Mouse (Mus musculus) neutrophil, adult 5-6 weeks (primary cell): ENCODE data around the gene Ildr2. TPM values are rescaled to one million over a fixed set of nuclear protein-coding genes. Genes with fewer than 3 reads are reported as not detected.

ENCODE experiments used
- ATAC-seq: fragments of 151-379, 151-347 bp; 2 replicates; pipeline ENCODE4 v1.8.0; 2017; ENCODE audit warnings: mild to moderate bottlenecking, moderate TSS enrichment; ENCODE audit not compliant: insufficient number of reproducible peaks, poor library complexity, low FRiP score, severe bottlenecking; ENCODE audit errors: extremely low read depth
- total RNA-seq: library from RNA; stranded (forward); fragments of 200-1000 nt; gene quantifications from 2 replicates; pipeline ENCODE4 v1.2.3, GENCODE M21; 2017

Ildr2 gene
- total RNA-seq, 1 experiment from 2014 or later = not detected

DNA sequence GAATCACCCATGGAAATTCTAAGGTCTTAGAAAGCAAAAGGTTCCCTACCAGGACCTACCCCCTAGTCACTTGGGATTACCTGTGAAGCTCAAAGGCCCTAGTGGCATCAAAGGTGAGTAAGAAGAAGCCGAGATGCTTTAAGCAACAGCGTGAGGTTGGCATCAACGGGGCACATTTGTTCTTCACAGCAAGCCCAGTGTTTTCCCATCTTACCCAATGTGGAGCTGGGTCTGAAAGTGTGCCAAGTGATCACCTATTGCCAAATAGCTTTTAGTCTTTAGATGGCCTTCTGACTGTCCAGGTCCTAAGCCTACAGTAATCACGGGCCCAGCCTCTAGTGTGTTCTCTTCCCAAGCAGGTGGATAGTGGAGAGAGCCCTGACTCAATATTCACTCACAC is 61.8 kb downstream of the Ildr2 start:
- no peak for ATAC-seq

- no peak for ATAC-seq
Measured at GRCm38 (mm10) chr1:166319132-166319698, 65.3 kb downstream of the Ildr2 start.

GRCm38 (mm10) chr1:166326421-166326820 is 72.5 kb downstream of the Ildr2 start:
- ATAC-seq = no peak

GRCm38 (mm10) chr1:166330752-166331151 is 76.8 kb downstream of the Ildr2 start:
- ATAC-seq = no peak

- peak; percentile 89 for ATAC-seq
Measured at GRCm38 (mm10) chr1:166339110-166339509, 85.2 kb downstream of the Ildr2 start.

DNA sequence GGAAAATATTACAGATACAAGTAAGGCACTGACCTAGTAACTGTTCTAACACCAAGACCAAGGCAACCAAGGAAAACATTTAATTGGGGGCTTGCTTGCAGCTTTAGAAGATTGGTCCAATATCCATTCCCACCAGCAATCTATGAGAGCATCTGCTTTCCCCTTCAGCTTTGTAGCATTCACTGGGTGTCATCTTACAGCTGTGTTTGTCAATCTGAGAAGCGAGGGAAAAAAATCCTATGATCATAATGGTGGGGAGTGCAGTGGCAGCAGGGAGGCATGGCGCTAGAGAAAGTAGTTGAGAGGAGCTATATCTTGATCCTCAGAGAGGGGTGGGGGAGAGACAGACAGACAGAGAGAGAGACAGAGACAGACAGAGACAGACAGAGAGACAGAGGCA is 88.1 kb downstream of the Ildr2 start:
- no peak for ATAC-seq

- peak; percentile 59 for ATAC-seq
Measured at GRCm38 (mm10) chr1:166342539-166342938, 88.6 kb downstream of the Ildr2 start.

- ATAC-seq = no peak
Measured at GRCm38 (mm10) chr1:166343586-166343985, 89.6 kb downstream of the Ildr2 start.

DNA sequence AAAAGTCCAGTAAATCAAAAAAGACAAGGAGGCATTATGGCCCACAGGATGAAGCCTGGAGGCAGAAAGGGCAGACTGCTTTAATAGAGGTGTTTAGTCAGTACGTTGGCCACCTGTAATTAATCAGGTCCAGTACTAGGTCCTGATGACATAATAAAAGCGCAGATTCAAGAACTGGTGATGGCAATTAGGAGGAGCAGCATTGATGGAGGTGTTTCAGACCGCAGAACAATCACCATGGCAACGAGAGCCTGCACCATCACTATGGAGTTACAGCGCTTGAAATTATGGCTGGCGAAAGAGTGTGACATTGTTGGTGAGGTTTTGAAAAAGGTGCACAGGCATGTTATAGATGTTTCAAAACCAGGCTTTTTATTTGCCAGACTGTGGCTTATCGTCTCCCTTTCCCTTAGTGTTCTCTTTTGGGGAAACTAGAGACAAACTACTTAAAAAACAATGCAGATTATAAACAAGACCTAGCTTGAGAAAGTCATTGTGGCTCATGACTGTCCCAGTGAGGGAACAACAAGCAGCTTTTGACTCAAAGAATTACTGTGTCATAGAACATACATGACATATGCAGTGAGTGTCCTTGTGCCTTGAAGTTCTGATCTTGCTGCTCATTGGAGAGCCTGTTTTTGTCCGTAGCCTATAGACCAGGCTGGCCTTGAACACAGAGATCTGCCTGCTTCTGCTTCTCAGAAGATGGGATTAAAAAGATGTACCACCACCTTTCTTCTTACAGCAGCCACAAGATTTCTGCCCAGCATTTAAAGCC is 90.5 kb downstream of the Ildr2 start:
- ATAC-seq = no peak

DNA sequence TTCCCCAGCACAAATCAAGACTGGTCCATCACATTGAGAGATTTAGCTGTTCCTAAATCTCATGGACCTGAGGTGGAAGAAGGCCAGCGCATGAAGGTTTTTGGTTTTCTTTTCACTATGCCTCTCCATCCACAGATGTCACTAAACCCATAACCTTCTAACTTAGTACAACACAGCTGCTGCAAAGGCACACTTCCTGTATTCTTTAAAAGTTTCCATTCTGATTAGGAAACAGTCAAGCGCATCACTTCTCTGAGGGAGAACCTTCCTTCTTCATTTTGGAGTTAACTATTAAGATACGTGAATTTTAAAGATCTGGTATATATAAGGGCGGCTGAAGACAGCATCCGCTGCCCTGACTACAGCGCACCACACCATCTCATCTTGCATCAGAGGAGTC is 91.7 kb downstream of the Ildr2 start:
- peak; percentile 67 for ATAC-seq

DNA sequence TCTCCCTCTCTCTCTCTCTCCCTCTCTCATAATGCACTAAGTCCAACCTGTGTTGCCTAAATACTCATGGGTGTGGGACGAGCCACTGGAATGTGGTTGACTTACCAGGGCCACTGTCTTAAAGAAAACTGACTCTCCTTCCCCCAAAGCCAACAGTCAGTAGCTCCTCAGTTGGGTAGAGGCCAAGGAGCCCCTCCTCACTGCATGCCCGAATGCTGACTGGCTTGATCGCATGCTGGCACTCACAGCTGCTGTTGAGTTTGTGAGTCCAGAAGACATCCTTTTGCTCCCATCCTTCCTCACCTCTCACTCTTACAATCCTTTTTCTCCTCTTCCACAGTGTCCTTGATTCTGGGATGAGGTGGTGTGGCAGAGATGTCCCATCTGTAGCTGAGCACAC is 93.0 kb downstream of the Ildr2 start:
- ATAC-seq = no peak

DNA sequence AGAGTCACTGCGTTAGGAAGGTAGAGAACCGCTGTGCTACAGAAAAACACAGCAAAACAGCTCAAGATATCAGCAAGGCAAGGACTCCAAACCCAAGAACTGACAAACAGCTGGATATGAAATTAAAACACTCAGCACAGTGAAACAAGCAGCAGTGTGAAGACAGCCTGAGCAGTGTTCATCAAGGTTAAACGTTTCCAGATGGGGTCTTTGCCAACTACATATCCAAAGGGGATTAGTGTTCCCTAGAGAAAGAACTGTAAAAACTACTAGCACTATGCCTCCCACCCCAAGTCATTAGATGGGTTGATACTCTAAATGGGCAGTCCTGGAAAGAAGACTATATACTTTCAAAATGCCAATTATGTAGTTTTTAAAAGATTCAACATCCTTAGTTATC is 95.4 kb downstream of the Ildr2 start:
- no peak for ATAC-seq

DNA sequence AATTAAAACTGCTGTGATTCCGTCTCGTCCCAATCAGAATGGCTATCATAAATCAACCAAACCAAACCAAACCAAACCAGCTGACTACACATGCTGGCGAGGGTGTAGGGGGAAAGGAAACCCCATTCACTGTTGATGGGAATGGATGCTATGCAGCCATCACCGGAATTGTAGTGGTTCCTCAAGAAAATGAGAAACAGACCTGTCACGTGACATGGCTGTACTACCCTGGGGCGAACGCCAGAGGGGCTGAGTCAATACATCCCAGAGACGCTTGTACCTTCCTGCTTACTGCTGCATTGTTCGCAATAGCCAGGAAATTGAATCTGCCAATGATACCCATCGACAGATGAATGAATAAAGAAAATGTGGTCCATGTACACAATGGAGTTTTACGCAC is 95.8 kb downstream of the Ildr2 start:
- no peak for ATAC-seq

DNA sequence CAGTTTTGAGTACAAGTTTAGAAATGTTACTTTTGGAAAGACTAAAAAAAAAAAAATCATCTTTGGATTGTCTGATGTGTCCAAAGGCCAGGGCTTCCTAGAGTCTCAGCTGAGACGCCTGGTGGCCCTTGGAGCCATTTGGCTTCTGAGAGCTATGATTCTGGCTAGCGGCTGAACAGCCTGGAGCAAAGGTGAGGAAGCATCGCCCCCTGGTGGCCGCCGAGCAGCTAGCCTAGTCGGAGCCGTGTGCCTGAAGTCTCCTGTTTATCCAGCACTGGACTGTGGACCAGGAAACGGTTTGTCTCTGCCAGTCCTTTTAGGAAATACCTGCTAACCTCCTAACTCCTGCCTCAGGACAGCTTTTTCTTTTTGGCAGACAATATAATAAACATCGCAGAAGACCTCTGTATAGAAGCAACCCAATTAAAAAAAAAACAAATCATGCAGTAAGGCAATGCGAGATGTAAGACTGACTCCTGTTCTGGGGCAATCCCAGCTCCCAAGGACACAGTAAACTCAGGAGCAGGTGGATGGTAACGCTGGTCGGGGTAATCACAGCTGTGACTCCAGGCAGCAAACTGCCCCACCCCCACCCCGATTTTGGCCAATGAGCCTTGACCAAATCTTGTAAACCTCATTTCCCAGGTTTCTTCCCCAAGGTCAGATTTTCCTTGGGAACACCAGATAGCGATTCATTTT is 106.4 kb downstream of the Ildr2 start:
- ATAC-seq = peak; percentile 99

DNA sequence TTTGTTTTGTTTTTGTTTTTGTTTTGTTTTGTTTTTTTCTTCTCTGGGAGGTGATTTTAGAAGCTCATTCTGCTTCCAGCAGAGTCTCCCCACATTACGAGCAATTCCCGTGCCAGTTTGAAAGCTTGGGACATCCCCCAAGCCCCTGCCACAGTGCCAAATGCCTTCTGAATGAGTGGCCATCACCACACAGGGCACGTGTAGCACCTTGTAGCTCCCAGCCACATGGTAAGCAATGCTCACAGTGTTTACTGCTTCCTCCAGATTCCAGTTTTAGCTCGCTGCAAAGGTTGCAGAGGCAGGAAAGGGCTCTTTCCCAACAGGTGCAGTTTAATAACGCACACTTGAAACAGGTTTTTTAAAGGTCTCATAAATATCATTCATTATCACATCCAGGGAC is 107.0 kb downstream of the Ildr2 start:
- ATAC-seq = no peak

- ATAC-seq = no peak
Measured at GRCm38 (mm10) chr1:166361842-166362241, 107.9 kb downstream of the Ildr2 start.

- ATAC-seq = no peak
Measured at GRCm38 (mm10) chr1:166362659-166363058, 108.7 kb downstream of the Ildr2 start.

- no peak for ATAC-seq
Measured at GRCm38 (mm10) chr1:166363122-166363521, 109.2 kb downstream of the Ildr2 start.
